Mouse (Mus musculus): ENCODE data around the gene Acap2.

Acap2 gene

GRCm38 (mm10) chr16:31205187-31205586 lies 4.1 kb upstream of the Acap2 start:
- DNase-seq (ENCODE audit: low read depth) = no peak

- DNase-seq (ENCODE audit: low read depth) = no peak
These were observed 3.2 kb upstream of the Acap2 start for GRCm38 (mm10) chr16:31204216-31204615.

GRCm38 (mm10) chr16:31201704-31202103 lies 659 bp upstream of the Acap2 start:
- DNase-seq (ENCODE audit: low read depth) = no peak

GRCm38 (mm10) chr16:31199926-31200789 lies 887 bp downstream of the Acap2 start:
- DNase-seq (ENCODE audit: low read depth) = no peak

- no peak for DNase-seq (ENCODE audit: low read depth)
These were observed 1.5 kb downstream of the Acap2 start for GRCm38 (mm10) chr16:31199591-31199925.

GRCm38 (mm10) chr16:31196971-31197370 lies 4.1 kb downstream of the Acap2 start:
- no peak for DNase-seq (ENCODE audit: low read depth)

- peak; percentile 70 for DNase-seq (ENCODE audit: low read depth)
These were observed 8.5 kb downstream of the Acap2 start for GRCm38 (mm10) chr16:31192526-31192925.

GRCm38 (mm10) chr16:31191818-31192217 lies 9.2 kb downstream of the Acap2 start:
- no peak for DNase-seq (ENCODE audit: low read depth)

- no peak for DNase-seq (ENCODE audit: low read depth)
These were observed 10.6 kb downstream of the Acap2 start for GRCm38 (mm10) chr16:31190426-31190825.

GRCm38 (mm10) chr16:31189291-31189690 lies 11.8 kb downstream of the Acap2 start:
- no peak for DNase-seq (ENCODE audit: low read depth)

GRCm38 (mm10) chr16:31188799-31189198 lies 12.2 kb downstream of the Acap2 start:
- no peak for DNase-seq (ENCODE audit: low read depth)

GRCm38 (mm10) chr16:31188270-31188669 lies 12.8 kb downstream of the Acap2 start:
- no peak for DNase-seq (ENCODE audit: low read depth)

GRCm38 (mm10) chr16:31187192-31187591 lies 13.9 kb downstream of the Acap2 start:
- no peak for DNase-seq (ENCODE audit: low read depth)

- no peak for DNase-seq (ENCODE audit: low read depth)
These were observed 15.3 kb downstream of the Acap2 start for GRCm38 (mm10) chr16:31185757-31186156.

- no peak for DNase-seq (ENCODE audit: low read depth)
These were observed 16.3 kb downstream of the Acap2 start for GRCm38 (mm10) chr16:31184727-31185126.

GRCm38 (mm10) chr16:31182576-31182975 lies 18.5 kb downstream of the Acap2 start:
- DNase-seq (ENCODE audit: low read depth) = no peak

GRCm38 (mm10) chr16:31180843-31181242 lies 20.2 kb downstream of the Acap2 start:
- DNase-seq (ENCODE audit: low read depth) = no peak

- no peak for DNase-seq (ENCODE audit: low read depth)
These were observed 21.7 kb downstream of the Acap2 start for GRCm38 (mm10) chr16:31179384-31179783.

- DNase-seq (ENCODE audit: low read depth) = no peak
These were observed 26.0 kb downstream of the Acap2 start for GRCm38 (mm10) chr16:31174880-31175638.

GRCm38 (mm10) chr16:31172229-31172628 lies 28.8 kb downstream of the Acap2 start:
- no peak for DNase-seq (ENCODE audit: low read depth)

GRCm38 (mm10) chr16:31171418-31171817 lies 29.6 kb downstream of the Acap2 start:
- no peak for DNase-seq (ENCODE audit: low read depth)

- no peak for DNase-seq (ENCODE audit: low read depth)
These were observed 30.7 kb downstream of the Acap2 start for GRCm38 (mm10) chr16:31170297-31170696.

GRCm38 (mm10) chr16:31169596-31169995 lies 31.4 kb downstream of the Acap2 start:
- DNase-seq (ENCODE audit: low read depth) = no peak
